In the genomic region with DNA sequence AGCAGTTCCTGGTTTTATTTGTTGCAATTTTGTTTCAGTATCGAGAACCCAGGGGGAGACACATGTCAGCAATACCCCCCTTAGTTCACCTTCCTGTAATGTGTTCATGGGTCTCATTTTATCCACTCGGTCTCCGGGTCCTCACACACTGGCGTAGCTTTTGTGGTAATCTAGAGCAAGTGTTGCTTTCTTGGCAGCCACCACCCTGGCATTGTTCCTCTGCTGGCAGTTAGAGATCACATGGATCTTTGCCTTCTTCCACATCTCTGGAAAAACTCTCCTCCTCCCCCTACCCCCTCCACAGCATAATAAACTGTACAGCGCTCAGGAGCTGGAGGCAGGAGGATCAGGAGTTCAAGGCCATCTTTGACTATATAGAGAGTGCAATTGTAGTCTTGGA, we compare ENCODE assay signal across 14 mouse cellular contexts. TPM values are rescaled to one million over a fixed set of nuclear protein-coding genes. Genes with fewer than 3 reads are reported as not detected.
"Had no signal": no experiment of that assay in that cellular context is flagged by ENCODE, and none has a peak within 500 bp of the region (broad histone marks: within the 10 kb centered on the region; RNA-seq: fewer than 3 reads in every experiment).

No protein-coding gene starts in this region.

- DNase-seq: kidney, postnatal 10 days; lung, adult 2 months; lung, postnatal 14 days; thymus, postnatal 4 days had no signal

- H3K27ac ChIP-seq: limb, embryonic 10.5 days; liver, embryonic 14.5 days; macrophage; midbrain, embryonic 15.5 days; neural tube, embryonic 12.5 days; stomach, postnatal 0 days had no signal

- H3K36me3 ChIP-seq: limb, embryonic 10.5 days; midbrain, embryonic 15.5 days; neural tube, embryonic 12.5 days had no signal

- H3K4me1 ChIP-seq: limb, embryonic 10.5 days; midbrain, embryonic 15.5 days; neural tube, embryonic 12.5 days had no signal

- H3K9me3 ChIP-seq: limb, embryonic 10.5 days; megakaryocyte, embryonic 14.5 days; midbrain, embryonic 15.5 days; neural tube, embryonic 12.5 days had no signal

- ATAC-seq: midbrain, embryonic 15.5 days had no signal

- H3K27me3 ChIP-seq: midbrain, embryonic 15.5 days; neural tube, embryonic 12.5 days had no signal

- H3K4me2 ChIP-seq: midbrain, embryonic 11.5 days; midbrain, embryonic 15.5 days; neural tube, embryonic 12.5 days had no signal

- H3K4me3 ChIP-seq: limb, embryonic 10.5 days; megakaryocyte, embryonic 14.5 days; midbrain, embryonic 15.5 days; neural tube, embryonic 12.5 days had no signal

- H3K9ac ChIP-seq: liver, embryonic 14.5 days; midbrain, embryonic 15.5 days; neural tube, embryonic 12.5 days had no signal

RNA-seq across cellular contexts. Expression of a gene that starts 20.6 kb away (rescaled TPM):
- total RNA-seq: monocyte, adult 5-6 weeks; neutrophil, adult 5-6 weeks had no signal
